Mouse (Mus musculus): ENCODE data around the gene Pou3f3.

Pou3f3 gene

DNA sequence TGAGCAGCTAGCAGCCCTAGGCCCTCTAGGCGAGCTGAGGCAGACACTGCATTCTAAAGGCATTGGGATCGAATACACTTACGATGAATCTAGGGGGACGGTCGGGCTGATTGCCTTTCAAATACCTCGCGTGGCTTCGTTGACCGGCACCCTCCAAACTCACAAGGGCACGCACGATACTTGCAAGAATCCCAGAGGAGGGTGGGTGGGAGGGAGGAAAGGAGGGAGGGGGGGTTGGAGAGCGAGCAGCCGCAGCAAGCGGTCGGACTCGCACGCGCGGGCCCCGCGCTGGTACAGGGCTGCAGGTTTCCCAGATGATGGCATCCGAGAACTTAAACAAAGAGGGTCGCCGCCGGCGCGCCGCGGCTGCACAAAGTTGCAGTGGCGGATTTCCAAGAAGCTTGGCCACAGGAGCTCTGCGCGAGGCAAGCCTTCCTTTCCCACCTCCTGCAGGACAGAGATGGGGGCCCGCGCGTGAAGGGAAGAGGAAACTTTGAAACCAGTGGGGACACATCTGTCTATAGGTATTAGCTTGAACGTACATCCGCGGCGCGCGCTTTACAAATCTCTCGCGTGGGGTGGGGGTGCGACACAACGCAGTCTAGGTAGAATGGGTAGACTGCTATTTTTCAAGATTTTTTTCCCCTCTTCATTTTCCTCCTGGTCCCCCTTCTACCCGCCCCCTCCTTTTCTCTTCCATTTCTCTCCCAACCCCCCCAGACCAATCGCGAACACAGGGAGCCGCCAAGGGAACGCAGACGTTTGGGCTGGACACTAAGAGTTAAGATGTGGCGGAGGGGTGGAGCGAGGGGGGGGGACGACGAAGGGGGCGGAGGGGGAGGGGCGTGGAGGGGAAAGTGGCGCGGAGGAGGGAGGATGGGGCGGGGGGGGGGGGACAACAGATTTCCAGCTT, 647 bp upstream of the Pou3f3 start:
- DNase-seq: peak in 1 of 2 experiments; percentile 49

DNA sequence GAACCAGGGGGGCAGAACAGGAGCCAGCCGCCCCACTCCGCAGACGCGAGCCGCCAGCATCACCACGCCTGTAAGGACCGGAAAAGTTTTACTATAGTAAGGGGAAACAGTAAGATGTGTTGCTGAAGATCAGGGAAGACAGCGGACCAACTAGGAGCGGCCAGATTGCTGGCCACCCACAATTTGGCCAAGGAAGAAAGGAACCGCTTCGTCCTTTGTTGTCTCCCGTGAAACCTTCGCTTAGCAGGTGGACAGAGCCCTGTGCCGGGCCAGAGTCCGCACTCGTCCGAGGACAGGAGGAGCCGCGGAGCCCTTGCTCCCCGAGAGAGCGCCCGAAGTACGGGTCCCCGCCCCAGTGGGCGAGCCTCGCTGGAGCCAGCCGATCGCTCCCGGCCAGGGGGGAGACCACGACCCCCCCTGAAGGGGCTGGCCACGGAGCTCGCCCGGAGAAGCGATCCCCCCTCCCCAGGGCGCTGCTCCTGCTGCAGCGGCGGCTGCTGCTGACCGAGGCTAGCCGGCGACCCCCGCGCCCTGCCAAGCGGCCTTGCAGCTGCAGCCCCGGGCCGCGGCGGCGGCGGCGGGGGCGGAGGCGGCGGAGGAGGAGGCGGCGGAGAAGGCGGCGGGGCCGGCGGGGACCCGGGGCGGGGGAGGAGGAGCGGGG, 933 bp downstream of the Pou3f3 start:
- DNase-seq: no peak

DNA sequence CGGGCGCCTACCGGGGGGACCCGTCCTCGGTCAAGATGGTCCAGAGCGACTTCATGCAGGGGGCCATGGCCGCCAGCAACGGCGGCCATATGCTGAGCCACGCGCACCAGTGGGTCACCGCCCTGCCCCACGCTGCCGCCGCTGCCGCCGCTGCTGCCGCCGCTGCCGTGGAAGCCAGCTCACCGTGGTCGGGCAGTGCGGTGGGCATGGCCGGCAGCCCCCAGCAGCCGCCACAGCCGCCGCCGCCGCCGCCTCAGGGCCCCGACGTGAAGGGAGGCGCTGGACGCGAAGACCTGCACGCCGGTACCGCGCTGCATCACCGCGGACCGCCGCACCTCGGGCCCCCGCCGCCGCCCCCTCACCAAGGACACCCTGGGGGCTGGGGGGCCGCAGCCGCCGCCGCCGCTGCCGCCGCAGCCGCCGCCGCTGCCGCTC, 1.8 kb downstream of the Pou3f3 start:
- no peak for DNase-seq

DNA sequence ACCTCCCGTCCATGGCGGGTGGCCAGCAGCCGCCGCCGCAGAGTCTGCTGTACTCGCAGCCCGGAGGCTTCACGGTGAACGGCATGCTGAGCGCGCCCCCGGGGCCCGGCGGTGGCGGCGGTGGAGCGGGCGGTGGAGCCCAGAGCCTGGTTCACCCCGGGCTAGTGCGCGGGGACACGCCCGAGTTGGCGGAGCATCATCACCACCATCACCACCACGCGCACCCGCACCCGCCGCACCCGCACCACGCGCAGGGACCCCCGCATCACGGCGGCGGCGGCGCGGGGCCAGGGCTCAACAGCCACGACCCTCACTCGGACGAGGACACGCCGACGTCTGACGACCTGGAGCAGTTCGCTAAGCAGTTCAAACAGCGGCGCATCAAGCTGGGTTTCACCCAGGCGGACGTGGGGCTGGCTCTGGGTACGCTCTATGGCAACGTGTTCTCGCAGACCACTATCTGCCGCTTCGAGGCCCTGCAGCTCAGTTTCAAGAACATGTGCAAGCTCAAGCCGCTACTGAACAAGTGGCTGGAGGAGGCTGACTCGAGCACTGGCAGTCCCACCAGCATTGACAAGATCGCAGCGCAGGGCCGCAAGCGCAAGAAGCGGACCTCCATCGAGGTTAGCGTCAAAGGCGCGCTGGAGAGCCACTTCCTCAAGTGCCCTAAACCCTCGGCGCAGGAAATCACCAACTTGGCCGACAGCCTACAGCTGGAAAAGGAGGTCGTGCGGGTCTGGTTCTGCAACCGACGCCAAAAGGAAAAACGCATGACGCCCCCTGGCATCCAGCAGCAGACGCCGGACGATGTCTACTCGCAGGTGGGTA, 2.4 kb downstream of the Pou3f3 start:
- DNase-seq: no peak

DNA sequence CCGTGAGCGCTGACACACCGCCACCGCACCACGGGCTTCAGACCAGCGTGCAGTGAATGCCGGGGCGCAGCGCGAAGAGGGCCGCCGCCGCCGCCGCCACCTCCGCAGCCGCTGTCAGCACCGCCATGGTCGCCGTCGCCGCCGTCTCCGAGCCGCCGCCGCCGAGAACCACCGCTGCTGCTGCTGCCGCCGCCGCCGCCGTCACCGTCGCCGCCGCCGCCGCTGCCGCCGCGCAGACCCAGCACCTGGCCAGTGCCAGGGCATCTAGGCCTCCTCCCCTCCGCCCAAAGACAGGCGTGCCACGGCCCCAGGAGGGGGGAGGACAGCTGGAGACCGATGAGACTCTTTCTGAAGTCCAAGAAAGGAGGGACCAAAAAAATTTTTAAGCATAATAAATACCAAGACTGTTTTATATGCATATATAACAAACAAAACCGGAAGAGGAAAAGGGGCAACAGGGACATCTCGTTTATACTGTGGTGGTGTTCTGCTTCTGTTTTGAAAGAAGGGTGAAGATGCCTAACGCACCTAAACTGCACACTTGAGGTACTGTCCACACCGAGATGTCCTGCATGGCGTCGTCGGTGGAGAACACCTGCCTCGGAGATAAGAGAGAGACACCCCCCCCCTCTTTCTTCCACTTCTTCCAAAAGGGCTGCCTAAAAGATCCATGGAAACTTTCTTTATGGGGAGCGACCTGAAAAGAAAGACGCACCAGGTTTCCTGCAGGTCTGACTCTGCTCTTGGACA, 3.2 kb downstream of the Pou3f3 start:
- no peak for DNase-seq

DNA sequence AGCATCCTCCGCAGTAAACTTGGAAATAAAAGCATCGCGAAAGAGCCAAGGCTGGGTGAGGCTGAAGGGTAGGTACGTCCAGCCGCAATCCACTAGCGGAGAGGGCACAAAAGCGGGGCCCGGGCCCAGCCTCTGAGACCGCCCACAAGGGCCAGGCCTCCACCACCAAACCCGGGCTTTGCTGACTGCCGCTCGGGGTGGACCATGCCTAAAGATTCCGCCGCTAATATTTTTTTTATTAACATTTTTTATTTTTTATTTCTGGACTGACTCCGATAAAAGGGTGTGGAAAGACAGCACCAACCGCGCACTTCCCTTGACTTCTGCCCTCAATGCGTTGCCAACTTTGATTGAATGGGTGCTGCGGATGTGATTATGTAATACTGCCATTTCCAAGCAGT, 3.9 kb downstream of the Pou3f3 start:
- no peak for DNase-seq

DNA sequence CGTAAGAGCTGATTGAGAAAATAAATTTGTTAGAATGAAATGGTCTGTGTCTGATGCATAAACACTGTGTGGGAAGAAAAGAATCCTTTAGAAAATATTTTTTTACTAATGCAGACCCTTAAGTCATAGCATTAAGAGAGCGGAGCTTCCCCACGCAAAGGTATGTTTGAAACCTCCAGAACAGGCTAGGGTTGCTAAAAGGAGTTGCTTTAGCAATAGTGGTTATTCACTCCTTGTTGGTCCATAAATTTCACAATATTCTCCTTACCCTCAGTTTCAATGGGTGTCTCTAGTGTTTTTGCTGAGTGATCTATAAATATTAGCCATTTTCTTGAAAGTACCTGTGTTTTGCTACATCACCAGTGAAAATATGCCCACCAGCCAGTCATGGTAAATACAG, 4.6 kb downstream of the Pou3f3 start:
- DNase-seq: no peak

DNA sequence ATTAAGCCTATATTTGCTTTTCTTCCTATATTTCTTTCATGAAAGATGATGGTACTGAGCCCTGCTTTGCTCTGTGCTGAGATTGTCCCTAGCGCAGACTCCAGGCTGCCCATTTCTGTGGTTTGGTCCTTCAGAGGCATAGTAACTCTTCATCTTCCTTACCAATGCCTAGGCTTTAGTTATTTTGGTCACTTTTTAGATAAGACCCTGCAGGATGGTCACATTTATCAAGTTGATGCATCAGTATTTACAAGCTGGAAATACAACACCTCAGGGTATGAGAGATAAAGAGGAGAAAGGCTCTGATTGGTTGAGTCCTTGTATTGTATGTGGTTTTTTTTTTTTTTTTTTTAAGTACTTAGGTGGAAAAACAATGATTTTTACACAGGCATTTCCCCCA, 5.2 kb downstream of the Pou3f3 start:
- DNase-seq: no peak

DNA sequence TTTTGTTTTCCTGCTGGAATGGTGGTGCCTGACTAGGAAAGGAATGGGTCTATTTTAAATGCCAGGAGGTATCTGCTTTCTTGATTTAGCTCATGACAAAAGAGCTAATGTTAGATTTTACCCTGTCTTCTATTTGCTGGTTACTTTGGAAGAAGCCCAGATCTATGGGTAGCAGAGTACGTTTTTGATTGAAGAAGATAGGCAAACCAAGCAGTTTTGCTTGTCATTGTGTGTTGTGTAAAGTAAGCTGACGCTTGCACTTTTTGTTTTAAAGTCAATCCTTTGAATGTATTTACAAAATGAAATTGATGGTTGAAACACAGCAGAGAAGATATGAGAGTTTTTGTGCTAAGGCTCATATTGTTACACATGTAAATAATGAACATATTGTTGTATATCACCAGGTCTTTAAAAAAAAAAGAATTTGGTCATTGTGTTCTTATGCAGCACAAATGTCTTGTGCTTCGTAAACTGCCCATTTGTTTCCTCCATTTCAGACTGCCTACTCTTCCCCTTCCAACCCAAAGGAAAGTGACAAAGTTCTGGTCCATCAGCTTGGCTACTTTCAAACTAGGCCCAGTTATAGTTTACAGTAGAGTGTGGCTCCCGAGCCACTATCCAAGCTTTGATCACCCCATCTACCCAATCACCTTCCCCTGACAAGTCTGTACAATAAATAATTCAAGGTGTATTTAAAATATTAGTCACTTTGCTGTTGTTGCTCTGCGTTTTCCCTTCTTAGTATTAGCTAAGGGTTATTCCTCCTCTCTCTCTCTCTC, 6.5 kb downstream of the Pou3f3 start:
- no peak for DNase-seq

DNA sequence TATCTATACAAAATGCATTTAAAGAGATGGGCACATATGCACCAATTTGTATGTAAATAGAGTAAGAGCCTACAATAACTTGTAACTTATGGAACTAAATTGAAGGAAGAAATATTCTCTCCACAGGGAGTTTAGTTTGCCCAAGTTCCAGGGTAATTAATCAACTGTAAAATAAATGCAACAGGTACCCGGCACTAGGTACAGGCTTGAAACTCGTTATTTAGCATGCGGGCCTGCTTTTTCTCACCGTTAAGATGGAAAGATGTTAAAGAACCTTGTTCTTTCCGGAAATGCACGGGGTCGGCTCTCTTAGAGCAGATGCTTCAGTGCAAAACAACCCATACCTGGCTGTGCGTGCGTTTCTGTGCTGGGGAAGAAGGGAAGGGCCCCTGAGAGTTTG, 7.4 kb downstream of the Pou3f3 start:
- DNase-seq: no peak

DNA sequence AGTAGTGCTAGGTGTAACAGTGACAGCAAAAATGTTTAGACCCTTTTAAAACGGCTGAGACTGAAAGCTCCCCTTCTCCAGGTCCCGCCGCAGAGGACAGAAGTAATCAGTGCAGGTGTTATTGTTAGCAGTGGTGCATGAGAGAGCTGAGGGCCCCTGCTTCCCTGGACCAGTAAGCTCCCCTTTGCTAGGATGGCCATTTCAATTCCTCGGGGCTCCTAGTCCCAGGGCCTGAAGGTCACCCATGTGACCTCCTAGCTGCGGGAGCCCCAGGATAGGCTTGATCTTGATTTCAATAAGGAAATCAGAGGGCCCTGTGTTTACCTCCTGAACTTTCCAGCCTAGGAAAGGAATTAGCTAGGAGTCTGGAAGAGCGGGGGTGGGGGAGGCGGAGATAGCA, 7.9 kb downstream of the Pou3f3 start:
- DNase-seq: no peak

DNA sequence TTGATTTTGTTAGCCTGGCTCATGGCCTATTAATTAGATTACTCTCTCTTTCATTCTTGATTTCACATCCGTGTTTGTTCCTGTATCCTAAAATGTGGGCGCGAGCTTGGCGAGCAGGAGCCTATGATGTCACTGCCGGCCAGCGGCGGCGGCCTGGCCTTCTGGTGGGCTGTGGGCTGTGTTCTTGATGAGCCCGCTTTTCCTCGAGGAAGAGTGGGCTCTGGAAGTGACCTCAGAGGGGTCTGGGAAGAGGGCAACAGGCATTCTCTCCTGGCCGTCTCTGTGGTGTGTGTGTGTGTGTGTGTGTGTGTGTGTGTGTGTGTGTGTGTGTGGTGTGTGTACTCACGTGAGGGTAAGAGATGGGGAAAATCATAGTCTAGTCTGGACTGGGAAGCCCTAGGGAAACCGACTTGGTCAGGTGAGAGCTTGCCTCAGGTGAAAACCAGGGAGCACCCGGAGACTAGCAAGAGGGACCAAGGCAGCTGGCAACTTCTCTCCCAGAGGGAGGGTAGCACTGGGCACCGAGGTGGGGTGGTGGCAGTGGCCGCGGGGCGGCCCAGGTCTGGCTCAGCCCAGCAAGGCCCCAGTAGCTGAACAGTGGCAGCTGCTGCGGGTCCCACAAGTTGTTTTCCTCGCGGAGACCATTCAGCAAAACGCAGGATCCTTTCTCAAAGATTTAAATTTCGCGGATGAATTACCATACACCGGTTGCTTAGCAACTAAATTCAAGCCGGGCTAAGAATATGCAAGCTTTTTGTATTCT, 8.5 kb downstream of the Pou3f3 start:
- DNase-seq: no peak

DNA sequence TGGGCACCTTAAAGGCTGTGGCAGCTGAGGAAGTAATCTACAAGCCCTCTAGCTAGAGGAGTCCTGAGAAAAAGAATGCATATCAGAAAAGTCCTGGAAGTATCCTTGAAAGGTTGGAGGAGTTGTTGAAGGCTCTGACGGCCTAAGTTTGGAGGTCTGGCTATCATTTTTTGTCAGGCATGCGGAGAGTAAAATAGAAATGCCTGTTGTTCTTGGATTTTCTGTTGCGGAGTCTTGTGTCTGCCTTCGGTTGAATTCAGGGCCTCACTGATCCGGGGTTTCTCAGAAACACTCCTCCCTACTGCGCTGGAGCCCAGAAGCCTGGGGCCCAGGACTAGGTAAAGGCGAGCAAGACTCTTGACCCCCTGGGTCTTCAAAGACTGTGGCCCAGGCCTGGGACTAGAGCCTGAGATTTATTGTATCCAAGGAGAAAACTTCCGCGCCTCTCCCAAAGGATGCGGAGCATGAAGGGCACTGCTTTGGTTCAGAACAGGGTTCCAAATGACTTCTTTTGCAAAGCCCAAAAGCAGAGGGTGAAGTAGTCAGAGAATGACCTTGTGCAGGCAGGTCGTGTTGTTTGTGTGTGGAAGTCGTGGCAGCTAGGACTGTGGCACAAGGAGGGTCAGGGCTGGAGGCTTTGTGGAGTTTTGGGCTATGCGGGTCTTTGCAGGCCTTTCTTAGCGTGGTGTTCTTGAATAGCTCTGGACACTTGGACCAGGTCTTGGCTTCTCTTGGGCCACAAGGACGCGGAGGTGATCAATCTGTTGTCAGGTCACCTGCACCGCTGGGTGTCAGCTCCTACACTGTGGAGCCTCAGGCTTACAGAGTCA, 9.6 kb downstream of the Pou3f3 start:
- peak; percentile 50 to 55 for DNase-seq

DNA sequence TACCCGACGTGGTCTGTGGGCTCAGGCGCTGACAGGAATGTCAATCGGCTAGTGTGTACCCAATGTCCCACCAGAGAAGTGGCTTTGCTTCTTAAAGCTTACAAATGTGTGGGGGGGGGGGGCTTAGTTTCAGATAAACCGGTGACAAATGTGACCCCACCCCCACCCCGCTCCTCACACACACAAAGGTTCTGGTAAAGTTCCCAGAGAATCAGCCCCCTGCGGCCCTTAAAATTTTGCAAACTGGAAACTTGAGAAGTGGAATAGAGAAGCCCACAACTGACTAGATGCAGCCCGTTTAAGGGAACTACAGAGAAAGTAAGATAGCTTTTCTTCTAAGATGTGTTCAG, 10.2 kb downstream of the Pou3f3 start:
- no peak for DNase-seq

DNA sequence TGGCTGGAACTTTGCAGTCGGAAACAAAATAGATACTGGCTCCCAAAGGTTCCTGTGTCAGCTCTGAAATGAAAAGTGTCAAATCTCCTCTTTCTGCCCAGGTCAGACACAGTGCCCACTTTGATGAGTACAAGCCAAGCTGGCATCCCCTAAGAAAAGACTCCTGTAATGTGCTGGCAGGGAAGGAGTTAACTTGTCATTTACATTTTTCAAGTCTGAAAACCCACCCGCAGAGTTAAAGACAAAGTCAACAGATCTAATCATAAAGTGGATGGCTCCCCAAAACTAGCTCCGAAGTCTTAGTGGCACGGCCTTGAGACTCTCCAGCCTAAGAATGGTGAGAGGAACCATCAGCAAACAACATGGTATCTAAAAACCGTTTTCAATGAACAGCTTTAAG, 11.6 kb downstream of the Pou3f3 start:
- no peak for DNase-seq

DNA sequence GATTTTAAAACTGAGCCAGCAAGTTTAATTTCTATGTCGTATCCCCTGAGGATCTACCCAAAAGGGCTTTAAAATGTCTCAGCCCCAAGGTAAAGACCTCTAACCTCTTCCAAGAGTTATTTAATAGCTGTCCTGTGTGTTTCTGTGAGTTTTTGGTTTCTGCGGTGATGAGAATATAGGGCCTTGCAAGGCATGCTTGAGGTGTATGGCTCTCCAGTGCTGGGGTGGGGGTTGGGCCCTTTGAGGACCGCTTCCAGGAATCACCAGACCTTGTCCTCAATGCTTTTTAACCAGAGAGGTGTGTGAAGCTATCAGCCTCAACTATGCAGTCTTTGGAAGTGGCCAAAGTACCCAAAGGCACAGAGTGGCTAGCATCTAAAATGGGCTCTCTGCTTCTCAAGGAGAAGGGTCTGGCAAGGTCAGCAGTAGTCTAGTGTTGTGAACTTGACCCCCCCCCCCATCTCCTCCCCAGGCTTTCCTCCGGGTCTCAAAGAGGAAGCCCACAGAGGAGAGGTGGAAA, 12.1 kb downstream of the Pou3f3 start:
- DNase-seq: no peak

DNA sequence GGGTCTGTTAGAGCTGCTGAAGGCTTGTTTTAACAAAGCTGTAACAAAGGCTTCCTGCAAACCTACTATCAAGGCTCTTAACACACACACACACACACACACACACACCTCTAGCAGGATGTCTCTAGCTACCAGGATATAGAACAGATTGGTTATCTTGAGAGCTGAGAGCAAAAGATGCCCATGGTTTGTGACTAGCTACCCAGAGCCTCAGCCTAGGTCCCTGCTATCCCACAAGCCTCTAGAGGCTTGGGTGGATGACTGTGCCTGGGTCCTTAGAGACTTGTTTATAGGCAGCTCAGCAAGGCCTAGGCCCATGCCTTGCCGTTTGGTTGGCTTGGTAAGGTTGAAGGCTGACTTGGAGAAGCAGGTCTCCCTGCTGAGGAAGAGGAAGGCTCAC, 13.5 kb downstream of the Pou3f3 start:
- no peak for DNase-seq

DNA sequence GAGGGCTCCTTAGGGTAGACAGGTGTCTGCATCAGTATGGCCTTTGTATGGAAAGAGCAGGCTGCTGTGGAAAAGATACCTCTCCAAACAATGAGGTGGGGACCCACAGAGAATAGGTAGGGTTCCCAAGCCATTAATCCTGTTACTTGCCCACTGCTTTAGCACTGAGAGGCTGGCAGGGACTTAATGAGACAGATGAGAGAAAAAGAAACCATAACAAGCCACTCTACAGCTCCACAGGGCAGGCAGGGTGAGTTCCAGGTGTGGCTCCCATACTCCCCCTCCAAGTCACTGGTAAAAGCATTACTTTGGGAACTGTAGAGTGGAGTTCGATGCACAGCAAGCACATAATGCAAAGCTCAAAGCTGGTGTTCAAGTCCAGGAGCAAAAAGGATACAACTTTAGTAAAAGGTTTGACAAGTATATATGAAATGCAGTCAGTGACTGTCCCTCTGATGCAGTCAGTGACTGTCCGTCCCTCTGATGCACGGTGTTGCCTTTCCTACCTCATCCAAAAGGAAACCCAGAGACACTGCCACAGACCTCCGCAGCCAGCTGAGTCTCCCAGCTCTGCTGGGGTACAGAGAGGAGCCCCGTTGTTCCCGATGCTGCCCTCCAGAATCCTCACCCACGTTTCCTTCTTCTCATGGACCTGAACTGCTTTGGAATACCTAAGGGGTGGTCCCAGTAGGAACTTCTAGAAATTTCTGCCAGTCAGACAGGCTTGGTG, 14.0 kb downstream of the Pou3f3 start:
- DNase-seq: no peak

DNA sequence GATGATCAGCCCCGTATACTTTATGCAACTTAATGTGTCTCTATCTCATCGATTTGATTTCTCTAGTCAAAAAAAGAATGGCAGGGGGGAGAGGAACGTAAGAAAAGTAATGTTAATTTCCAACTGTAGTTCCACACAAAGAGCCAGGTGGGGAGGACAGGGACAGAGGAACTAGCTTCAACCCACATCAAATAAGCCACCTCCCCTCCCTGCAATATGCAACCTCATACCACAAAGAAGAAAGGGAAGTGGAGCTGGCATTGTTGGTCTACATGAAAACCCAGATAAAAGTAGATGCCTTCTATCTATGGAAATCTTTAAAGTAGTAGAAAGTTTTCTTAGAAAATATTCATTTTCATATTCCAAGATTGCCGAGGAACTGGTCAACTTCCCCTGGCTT, 14.7 kb downstream of the Pou3f3 start:
- no peak for DNase-seq

Data from kidney, adult 8-10 months (tissue).